In genomic region chr1:159835126-159835525, GRCm38 (mm10) we compare ENCODE assay signal across 32 mouse cellular contexts.
DNase-seq lines count a peak whose midpoint lies in the region; ATAC-seq lines count a peak whose summit lies in the region.
"Had no signal": no experiment of that assay in that cellular context is flagged by ENCODE, and none has a peak within 500 bp of the region (broad histone marks: within the 10 kb centered on the region; RNA-seq: fewer than 3 reads in every experiment).

No protein-coding gene starts in this region.

- no peak overlapping the region for H3K4me2 ChIP-seq in midbrain, embryonic 14.5 days (ENCODE audit: low read length)
- H3K4me2 ChIP-seq in midbrain, embryonic 15.5 days = no peak overlapping the region
- H3K4me2 ChIP-seq: forebrain, embryonic 12.5 days; heart, embryonic 12.5 days; intestine, embryonic 15.5 days; liver, embryonic 12.5 days had no signal

- H3K27ac ChIP-seq in midbrain, embryonic 14.5 days (replicated peaks; ENCODE audit: low read depth, low read length) = no peak overlapping the region
- H3K27ac ChIP-seq in midbrain, embryonic 15.5 days = no peak overlapping the region
- H3K27ac ChIP-seq: forebrain, embryonic 12.5 days; heart, adult 2 months; intestine, embryonic 15.5 days; liver, embryonic 12.5 days had no signal

- peak; percentile 57 for DNase-seq in midbrain, embryonic 14.5 days
- DNase-seq in WW6 (ENCODE audit: low read depth, low spot score) = peak; percentile 26
- DNase-seq in embryo, embryonic 10.5 days (ENCODE audit: low spot score) = peak; percentile 45
- peak; percentile 18 for DNase-seq in yolk sac, embryonic 10.5 days (ENCODE audit: low spot score)
- DNase-seq in frontal cortex, postnatal 36 days (ENCODE audit: low spot score in 2 of 2) = no peak
- no peak for DNase-seq in spleen, postnatal 4 days (ENCODE audit: low spot score in 2 of 2)
- DNase-seq: adrenal gland, adult 2 months; adrenal gland, postnatal 36 days; B cell, adult 2 months; cerebellum, adult 8-10 months; cerebellum, postnatal 25 days; gastrocnemius, postnatal 36 days; heart, adult 2 months; heart, postnatal 4 days; kidney, adult 2 months; kidney, postnatal 36 days; left cerebral cortex, postnatal 4 days; liver, postnatal 0 days; lung, postnatal 4 days; right cerebral cortex, postnatal 25 days; thymus, adult 18-20 months; thymus, postnatal 25 days had no signal

- no peaks in the 10 kb centered on the region for H3K27me3 ChIP-seq in midbrain, embryonic 14.5 days (ENCODE audit: control insufficient read depth, insufficient read depth, low read length)
- no peaks in the 10 kb centered on the region for H3K27me3 ChIP-seq in midbrain, embryonic 15.5 days (replicated peaks)
- H3K27me3 ChIP-seq: forebrain, embryonic 12.5 days; heart, embryonic 12.5 days; intestine, embryonic 15.5 days; liver, embryonic 12.5 days had no signal

- 8% methylated on average over 4 of the region's 4 CpGs for WGBS in midbrain, embryonic 14.5 days
- WGBS in midbrain, embryonic 15.5 days = 8% methylated on average over 4 of the region's 4 CpGs

- no peaks in the 10 kb centered on the region for H3K4me1 ChIP-seq in midbrain, embryonic 14.5 days (ENCODE audit: control insufficient read depth, insufficient read depth, low read length)
- H3K4me1 ChIP-seq in midbrain, embryonic 15.5 days = 0 out of 2 replicates have a peak, but pooled peaks cover 4% of the 10 kb centered on the region
- H3K4me1 ChIP-seq: heart, embryonic 12.5 days; intestine, embryonic 15.5 days; liver, embryonic 12.5 days; megakaryocyte, embryonic 14.5 days had no signal

- no peaks in the 10 kb centered on the region for H3K36me3 ChIP-seq in midbrain, embryonic 14.5 days (ENCODE audit: control insufficient read depth, insufficient read depth, low read length)
- no peaks in the 10 kb centered on the region for H3K36me3 ChIP-seq in midbrain, embryonic 15.5 days (replicated peaks)
- H3K36me3 ChIP-seq: forebrain, embryonic 12.5 days; G1E; heart, embryonic 12.5 days; intestine, embryonic 15.5 days; liver, embryonic 12.5 days had no signal

- H3K4me3 ChIP-seq in midbrain, embryonic 14.5 days (replicated peaks; ENCODE audit: low read depth, low read length) = no peak overlapping the region
- no peak overlapping the region for H3K4me3 ChIP-seq in midbrain, embryonic 15.5 days
- H3K4me3 ChIP-seq: erythroblast, embryonic 14.5 days; forebrain, embryonic 12.5 days; heart, adult 2 months; heart, embryonic 12.5 days; intestine, embryonic 15.5 days; liver, embryonic 12.5 days; megakaryocyte, embryonic 14.5 days had no signal

- H3K9me3 ChIP-seq in midbrain, embryonic 14.5 days (ENCODE audit: control insufficient read depth, low read length) = no peaks in the 10 kb centered on the region
- H3K9me3 ChIP-seq in midbrain, embryonic 15.5 days = no peaks in the 10 kb centered on the region
- H3K9me3 ChIP-seq: forebrain, embryonic 12.5 days; G1E; heart, embryonic 12.5 days; intestine, embryonic 15.5 days; liver, embryonic 12.5 days; megakaryocyte, embryonic 14.5 days had no signal

- no peak overlapping the region for H3K9ac ChIP-seq in midbrain, embryonic 14.5 days (replicated peaks; ENCODE audit: low read length)
- no peak overlapping the region for H3K9ac ChIP-seq in midbrain, embryonic 15.5 days
- H3K9ac ChIP-seq: forebrain, embryonic 12.5 days; heart, embryonic 12.5 days; intestine, embryonic 15.5 days; liver, embryonic 12.5 days; liver, postnatal 0 days had no signal

- ATAC-seq in midbrain, embryonic 14.5 days (ENCODE audit: low FRiP score, low TSS enrichment) = no peak
- no peak for ATAC-seq in midbrain, embryonic 15.5 days (replicated peaks)
- ATAC-seq: hindbrain, embryonic 16.5 days; intestine, embryonic 15.5 days; liver, embryonic 12.5 days; liver, postnatal 0 days; lung, postnatal 0 days had no signal

Comparison
In these comparisons a context has a peak if more than half of its experiments do, and no peak if none do; other contexts are left out.
1. DNase-seq: peak in midbrain, embryonic 14.5 days (single experiment), WW6 (single experiment), embryo, embryonic 10.5 days (single experiment) and yolk sac, embryonic 10.5 days (single experiment); none in frontal cortex, postnatal 36 days (0 of 2) and spleen, postnatal 4 days (0 of 2).